Mouse (Mus musculus) cerebellum, adult 2 months (tissue): ENCODE measurements at regions not wholly inside any gene's neighbourhood (a gene's known extent, or its start where the extent isn't known, plus 50 kb on each side); places are given as distances from the start of the nearest gene placed in this dataset.

ENCODE experiments used
- CTCF ChIP-seq: fragments of 200-500 bp; IDR thresholded peaks from 2 replicates; pipeline ENCODE4 v1.5.1; 2011; ENCODE audit warnings: low read depth, mild to moderate bottlenecking, control low read depth, low read length, moderate library complexity, borderline replicate concordance; ENCODE audit not compliant: insufficient read depth
- POLR2A ChIP-seq: fragments of 200-500 bp; IDR thresholded peaks from 2 replicates; pipeline ENCODE4 v1.6.1; 2011; ENCODE audit warnings: low read length, control low read depth, borderline replicate concordance; ENCODE audit not compliant: insufficient read depth

- TF ChIP-seq POLR2A (no peak), CTCF (no peak)
These were observed 65.9 kb downstream of the Tmem215 start for GRCm38 (mm10) chr4:40537859-40538258.
